Mouse (Mus musculus) kidney, embryonic 15.5 days (tissue): ENCODE data around the gene Babam2. TPM values are rescaled to one million over a fixed set of nuclear protein-coding genes. Genes with fewer than 3 reads are reported as not detected.

Experiments
- ATAC-seq: fragments of 200-750 bp; cut with Nextera tagmentation; replicated peaks from 2 replicates; pipeline ENCODE4 v1.8.0; 2017; ENCODE audit warnings: moderate TSS enrichment; ENCODE audit not compliant: low FRiP score
- H3K27ac ChIP-seq: fragments of 300-500 bp; sonication (generic); 2 replicates; pipeline ENCODE4 v1.5.1; 2015; ENCODE audit warnings: mild to moderate bottlenecking, inconsistent platforms
- H3K27me3 ChIP-seq: fragments of 300-500 bp; sonication (generic); 2 replicates; pipeline ENCODE4 v1.6.1; 2015; ENCODE audit warnings: inconsistent platforms
- H3K36me3 ChIP-seq: fragments of 300-500 bp; sonication (generic); 2 replicates; pipeline ENCODE4 v1.6.1; 2015; ENCODE audit warnings: inconsistent platforms
- H3K4me1 ChIP-seq: fragments of 300-500 bp; sonication (generic); 2 replicates; pipeline ENCODE4 v1.6.1; 2015; ENCODE audit warnings: inconsistent platforms
- H3K4me2 ChIP-seq: fragments of 300-500 bp; sonication (generic); 2 replicates; pipeline ENCODE4 v1.6.1; 2015; ENCODE audit warnings: moderate library complexity, mild to moderate bottlenecking, inconsistent platforms
- H3K4me3 ChIP-seq: fragments of 300-500 bp; sonication (generic); replicated peaks from 2 replicates; pipeline ENCODE4 v1.5.1; 2015; ENCODE audit warnings: mild to moderate bottlenecking, inconsistent platforms
- H3K9ac ChIP-seq: fragments of 300-500 bp; sonication (generic); 2 replicates; pipeline ENCODE4 v1.6.1; 2015; ENCODE audit warnings: mild to moderate bottlenecking, inconsistent platforms
- H3K9me3 ChIP-seq: fragments of 300-500 bp; sonication (generic); replicated peaks from 2 replicates; pipeline ENCODE4 v1.6.1; 2016; ENCODE audit warnings: inconsistent platforms
- WGBS: fragments of 180-500 bp; shearing (Covaris S2); methylation state at CpG from one replicate; pipeline ENCODE4 v1.1.7; 2015; ENCODE audit warnings: mixed read lengths; 5-methylcytosine and 5-hydroxymethylcytosine counted together
- polyA plus RNA-seq: library from polyadenylated mRNA; unstranded; fragments of >200 nt; fragmentation: Nextera tagmentation; extraction: Ambion mirVana; gene quantifications from 2 replicates; pipeline ENCODE4 v1.2.1, GENCODE M21; 2015

Babam2 gene
- polyA plus RNA-seq, 1 experiment from 2014 or later, result 83.2 TPM

DNA sequence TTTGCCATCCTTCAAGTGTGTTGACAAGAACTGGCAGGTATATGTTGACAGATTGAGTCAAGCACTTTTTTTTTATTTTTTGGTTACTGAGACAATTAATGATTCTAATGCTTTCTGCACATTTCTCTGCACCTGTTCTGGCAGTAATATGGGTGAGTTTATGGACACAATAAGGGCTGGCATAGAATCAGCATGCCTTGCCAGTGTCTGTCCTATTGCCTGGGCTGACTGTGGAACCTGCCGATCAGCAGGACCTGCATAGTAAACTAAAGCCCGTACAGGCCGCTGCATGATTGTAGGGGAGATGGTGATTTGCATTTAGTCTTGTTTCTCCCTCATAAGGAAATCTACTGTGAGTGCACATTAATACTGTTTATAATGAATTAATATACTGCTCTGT, 178.0 kb downstream of the Babam2 start:
- ATAC-seq, result no peak
- H3K27me3 ChIP-seq, result no peaks in the 10 kb centered on the region
- no peaks in the 10 kb centered on the region for H3K36me3 ChIP-seq
- 80% methylated on average over 3 of the region's 3 CpGs for WGBS
- H3K4me1 ChIP-seq, result peaks cover 8% of the 10 kb centered on the region; the same call in 1 of the 2 replicates
- H3K4me3 ChIP-seq, result no peak overlapping the region
- H3K9me3 ChIP-seq, result no peaks in the 10 kb centered on the region
- no peak overlapping the region for H3K27ac ChIP-seq
- no peak overlapping the region for H3K9ac ChIP-seq
- H3K4me2 ChIP-seq, result no peak overlapping the region

DNA sequence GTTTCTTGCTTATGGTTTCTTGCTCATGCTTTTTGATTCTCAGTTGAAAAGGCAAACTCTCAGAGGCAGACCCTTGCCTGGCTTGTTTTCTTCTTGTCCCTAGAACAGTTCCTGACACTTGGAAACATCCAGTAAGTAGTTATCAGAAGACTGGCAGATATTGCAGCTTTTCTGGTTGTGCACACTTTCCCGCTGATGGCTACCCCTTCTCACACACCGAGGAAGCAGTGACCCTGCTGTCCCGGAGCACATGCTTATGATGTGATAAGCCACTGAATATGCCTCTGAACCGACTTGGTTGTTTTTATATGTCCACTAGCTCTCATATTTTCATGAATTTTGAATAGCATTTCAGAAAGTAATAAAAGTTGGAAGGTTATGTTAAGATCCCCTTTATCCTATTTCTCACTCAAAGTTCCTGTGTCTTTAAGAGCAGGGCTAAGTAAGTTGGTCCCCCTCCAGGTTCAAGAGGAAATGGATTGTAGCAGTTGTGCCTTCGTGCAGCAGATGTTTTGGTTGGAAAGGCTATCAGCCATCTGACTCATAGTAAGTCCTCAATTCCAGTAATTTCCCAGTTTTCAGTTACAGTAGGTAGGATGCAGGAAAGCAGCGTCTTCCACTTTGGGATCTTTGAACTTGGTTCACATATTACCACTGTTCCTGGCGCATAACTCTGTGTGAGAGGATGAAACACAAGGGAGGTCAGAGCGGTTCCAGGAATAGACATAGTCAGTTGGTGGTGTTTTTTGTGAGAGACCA, 178.9 kb downstream of the Babam2 start:
- 57% methylated on average over 8 of the region's 8 CpGs for WGBS
- no peaks in the 10 kb centered on the region for H3K9me3 ChIP-seq
- H3K4me2 ChIP-seq, result no peak overlapping the region
- peaks cover 8% of the 10 kb centered on the region; the same call in 1 of the 2 replicates for H3K4me1 ChIP-seq
- no peaks in the 10 kb centered on the region for H3K36me3 ChIP-seq
- no peak overlapping the region for H3K4me3 ChIP-seq
- peak overlapping the region; percentile 71 for H3K27ac ChIP-seq
- ATAC-seq, result no peak
- H3K27me3 ChIP-seq, result no peaks in the 10 kb centered on the region
- no peak overlapping the region for H3K9ac ChIP-seq

DNA sequence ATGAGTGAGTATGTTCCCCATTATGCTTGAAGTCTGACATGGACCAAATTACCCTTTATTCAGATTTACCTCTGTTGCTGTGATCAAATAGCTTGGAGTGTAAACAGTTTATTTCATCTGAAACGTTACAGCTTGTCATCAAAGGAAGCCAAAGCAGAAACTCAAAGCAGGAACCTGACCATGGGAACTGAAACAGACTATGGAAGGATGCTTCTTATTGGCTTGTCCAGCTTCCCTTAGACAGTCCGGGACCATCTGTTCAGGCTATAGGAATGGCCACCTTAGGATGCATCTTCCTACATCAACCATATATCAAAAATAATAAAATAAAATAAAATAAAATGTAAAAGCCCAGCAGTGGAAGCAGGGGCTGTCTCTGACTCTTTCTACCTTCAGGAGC, 183.0 kb downstream of the Babam2 start:
- H3K27me3 ChIP-seq, result no peaks in the 10 kb centered on the region
- no peak overlapping the region for H3K4me2 ChIP-seq
- H3K9ac ChIP-seq, result no peak overlapping the region
- H3K9me3 ChIP-seq, result no peaks in the 10 kb centered on the region
- H3K27ac ChIP-seq, result no peak overlapping the region
- no peaks in the 10 kb centered on the region for H3K36me3 ChIP-seq
- ATAC-seq, result no peak
- WGBS, result 66% methylated on average over 2 of the region's 2 CpGs
- no peak overlapping the region for H3K4me3 ChIP-seq
- H3K4me1 ChIP-seq, result peaks cover 8% of the 10 kb centered on the region; the same call in 1 of the 2 replicates

DNA sequence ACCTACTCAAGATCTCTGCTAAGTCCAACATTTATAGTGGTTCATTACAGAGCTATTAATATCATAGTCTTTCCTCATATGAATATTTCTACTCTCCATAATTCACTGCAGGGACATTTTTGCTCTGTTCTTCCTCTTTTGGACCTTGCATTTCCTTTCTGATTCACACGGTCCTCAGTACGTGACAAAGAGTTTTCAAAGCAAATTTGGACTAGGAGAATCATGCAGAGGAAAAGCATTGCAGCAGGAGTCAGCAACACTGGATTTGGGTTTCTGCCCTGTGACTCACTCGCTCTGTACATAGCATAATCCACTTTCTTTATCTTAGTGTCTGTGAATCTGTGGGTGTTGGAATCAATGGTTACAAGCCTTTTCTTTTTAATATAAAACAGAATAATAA, 184.8 kb downstream of the Babam2 start:
- Histone ChIP-seq H3K9ac (no peak overlapping the region), H3K4me1 (no peaks in the 10 kb centered on the region), H3K4me2 (no peak overlapping the region), H3K36me3 (no peaks in the 10 kb centered on the region), H3K27ac (no peak overlapping the region), H3K4me3 (no peak overlapping the region), H3K9me3 (no peaks in the 10 kb centered on the region), H3K27me3 (no peaks in the 10 kb centered on the region)
- ATAC-seq, result no peak
- 83% methylated on average over 3 of the region's 3 CpGs for WGBS

DNA sequence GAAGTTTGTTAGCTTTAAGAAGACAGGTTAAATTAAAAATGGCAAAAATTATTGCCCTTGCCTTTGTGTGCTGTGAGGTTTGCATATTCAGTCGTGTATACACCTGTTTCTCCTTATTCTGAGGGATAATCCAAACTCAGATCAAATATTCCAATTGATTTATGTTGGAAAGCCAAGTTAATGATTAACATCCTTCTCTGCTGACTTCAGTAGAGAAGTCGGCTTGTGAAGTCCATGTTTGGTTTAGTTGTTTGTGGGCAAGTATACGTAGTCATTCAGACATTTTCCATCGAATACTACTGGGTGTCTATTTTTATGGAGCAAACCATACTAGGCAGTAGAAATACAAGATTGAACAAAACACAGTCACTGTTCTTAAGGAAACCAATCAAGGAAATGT, 187.5 kb downstream of the Babam2 start:
- no peaks in the 10 kb centered on the region for H3K9me3 ChIP-seq
- no peak overlapping the region for H3K4me3 ChIP-seq
- H3K4me2 ChIP-seq, result no peak overlapping the region
- no peaks in the 10 kb centered on the region for H3K27me3 ChIP-seq
- no peak overlapping the region for H3K27ac ChIP-seq
- no peak overlapping the region for H3K9ac ChIP-seq
- peaks cover 3% of the 10 kb centered on the region; the same call in 1 of the 2 replicates for H3K4me1 ChIP-seq
- no peak for ATAC-seq
- 61% methylated on average over 4 of the region's 4 CpGs for WGBS
- H3K36me3 ChIP-seq, result no peaks in the 10 kb centered on the region

DNA sequence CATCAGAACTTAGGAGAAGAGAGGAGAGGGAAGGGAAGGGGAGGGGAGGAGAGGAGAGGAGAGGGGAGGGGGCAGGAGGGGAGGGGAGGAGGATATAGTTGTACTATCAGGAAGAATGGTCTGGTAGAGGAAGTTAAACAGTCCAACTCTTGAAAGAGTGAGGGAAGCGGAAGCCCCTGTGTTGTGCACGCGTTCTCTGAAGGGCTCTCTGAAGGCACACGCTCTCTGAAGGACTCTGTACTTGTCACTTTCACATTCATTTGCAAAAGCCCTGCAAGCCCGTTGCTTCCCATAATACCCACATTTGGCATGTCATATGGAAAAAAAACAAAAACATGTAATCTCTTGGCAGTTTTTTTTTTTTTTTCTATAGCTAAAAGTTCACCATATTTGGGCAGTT, 190.1 kb downstream of the Babam2 start:
- WGBS, result 78% methylated on average over 5 of the region's 5 CpGs
- Histone ChIP-seq H3K4me2 (no peak overlapping the region), H3K27ac (no peak overlapping the region)

DNA sequence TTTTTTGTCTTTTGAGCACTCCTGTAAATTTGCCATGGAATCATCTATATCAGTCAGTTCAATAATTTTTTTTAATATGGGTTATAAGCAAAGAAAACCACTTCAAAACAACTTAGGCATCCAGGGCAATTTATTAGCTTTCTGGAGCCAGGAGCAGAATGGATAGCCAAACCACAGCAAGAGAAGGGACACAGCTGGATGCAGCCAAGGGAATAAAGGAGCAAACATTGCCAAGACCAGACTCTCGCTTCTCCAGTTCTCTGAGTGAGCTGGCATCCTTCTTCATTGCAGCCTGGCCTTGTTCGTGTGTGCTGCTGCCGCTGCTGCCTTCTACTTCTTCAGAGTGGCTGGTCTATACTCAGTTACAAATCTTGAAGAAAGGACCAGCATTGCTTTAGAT, 190.9 kb downstream of the Babam2 start:
- H3K4me1 ChIP-seq, result peaks cover 3% of the 10 kb centered on the region; the same call in 1 of the 2 replicates

More for the DNA sequence above, 190.1 kb downstream of the Babam2 start:
- Histone ChIP-seq H3K36me3 (no peaks in the 10 kb centered on the region), H3K27me3 (no peaks in the 10 kb centered on the region), H3K4me1 (peaks cover 3% of the 10 kb centered on the region; the same call in 1 of the 2 replicates), H3K4me3 (no peak overlapping the region), H3K9me3 (no peaks in the 10 kb centered on the region), H3K9ac (no peak overlapping the region)
- ATAC-seq, result no peak

DNA sequence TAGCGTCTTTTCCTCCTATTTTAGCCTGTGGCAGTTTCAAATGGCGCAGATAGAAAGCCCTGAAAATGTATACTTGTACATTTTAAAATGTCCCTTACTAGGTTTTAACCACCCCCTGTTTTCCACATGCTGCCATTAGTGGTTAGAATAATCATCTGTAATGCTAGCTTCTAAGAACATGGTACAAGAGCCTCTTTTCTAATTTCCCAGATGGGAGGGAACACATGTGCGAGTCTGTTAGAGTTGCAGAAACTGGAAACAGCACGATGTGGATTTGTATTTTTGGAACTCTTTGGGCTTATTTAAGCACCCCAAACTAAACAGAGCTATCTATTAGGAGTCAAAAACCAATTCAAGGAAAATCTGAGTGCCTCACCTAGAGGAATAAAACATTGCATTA, 195.1 kb downstream of the Babam2 start:
- Histone ChIP-seq H3K9ac (no peak overlapping the region), H3K27me3 (no peaks in the 10 kb centered on the region), H3K4me3 (no peak overlapping the region), H3K4me2 (no peak overlapping the region), H3K36me3 (no peaks in the 10 kb centered on the region), H3K27ac (no peak overlapping the region), H3K4me1 (peaks cover 3% of the 10 kb centered on the region; the same call in 1 of the 2 replicates), H3K9me3 (no peaks in the 10 kb centered on the region)
- ATAC-seq, result no peak
- 87% methylated on average over 4 of the region's 4 CpGs for WGBS

More for the DNA sequence above, 190.9 kb downstream of the Babam2 start:
- Histone ChIP-seq H3K9me3 (no peaks in the 10 kb centered on the region), H3K4me3 (no peak overlapping the region), H3K36me3 (no peaks in the 10 kb centered on the region), H3K27me3 (no peaks in the 10 kb centered on the region), H3K27ac (peak overlapping the region; percentile 25; the same call in 1 of the 2 replicates), H3K9ac (no peak overlapping the region), H3K4me2 (no peak overlapping the region)
- no peak for ATAC-seq
- 74% methylated on average over 3 of the region's 3 CpGs for WGBS

DNA sequence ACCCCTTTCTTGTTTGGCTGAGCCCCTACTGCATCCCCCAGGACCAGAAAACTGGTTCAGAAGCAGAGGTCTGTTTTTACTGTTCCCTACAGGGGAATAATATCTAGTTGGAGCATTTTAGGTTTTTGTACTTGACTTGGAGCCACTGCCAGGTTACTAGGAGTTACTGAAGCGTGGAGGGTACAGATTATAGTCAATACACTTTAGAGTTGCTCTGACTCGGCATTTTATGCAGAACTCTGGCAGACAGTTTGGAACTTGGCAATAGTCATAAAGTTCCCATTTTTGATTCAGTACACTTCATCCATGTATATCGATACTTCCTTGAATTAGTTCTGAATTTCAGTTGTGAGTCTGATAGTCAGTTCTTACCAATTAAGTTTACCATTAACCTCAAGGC, 202.4 kb downstream of the Babam2 start:
- Histone ChIP-seq H3K9me3 (no peaks in the 10 kb centered on the region), H3K9ac (no peak overlapping the region), H3K4me2 (no peak overlapping the region), H3K27ac (peak overlapping the region; percentile 9; the same call in 1 of the 2 replicates), H3K27me3 (no peaks in the 10 kb centered on the region), H3K4me3 (no peak overlapping the region), H3K36me3 (no peaks in the 10 kb centered on the region), H3K4me1 (0 out of 2 replicates have a peak, but pooled peaks cover 8% of the 10 kb centered on the region)
- WGBS, result 83% methylated on average over 3 of the region's 3 CpGs
- ATAC-seq, result no peak

DNA sequence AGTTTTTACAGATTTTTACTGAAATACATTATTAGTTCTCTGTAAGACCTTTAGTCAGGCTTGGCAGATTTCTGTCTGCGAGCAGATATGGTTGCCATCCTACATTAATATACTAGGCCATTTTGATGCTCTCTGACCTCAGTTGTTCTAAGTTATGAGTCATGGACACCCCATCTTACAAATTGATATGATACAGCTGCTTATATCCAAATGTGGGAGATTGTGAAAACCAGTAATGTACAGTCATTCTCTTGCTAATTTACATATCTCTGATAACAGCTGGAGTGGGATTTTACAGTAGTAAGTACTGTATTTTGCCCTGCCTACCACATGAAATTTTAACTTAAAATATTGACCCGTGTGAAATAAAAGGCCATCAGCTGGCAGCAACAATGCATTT, 204.7 kb downstream of the Babam2 start:
- H3K27ac ChIP-seq, result no peak overlapping the region
- 74% methylated on average over 2 of the region's 2 CpGs for WGBS
- H3K4me1 ChIP-seq, result 0 out of 2 replicates have a peak, but pooled peaks cover 14% of the 10 kb centered on the region
- H3K27me3 ChIP-seq, result no peaks in the 10 kb centered on the region
- H3K4me3 ChIP-seq, result no peak overlapping the region
- ATAC-seq, result no peak
- no peak overlapping the region for H3K4me2 ChIP-seq
- H3K9me3 ChIP-seq, result no peaks in the 10 kb centered on the region
- no peaks in the 10 kb centered on the region for H3K36me3 ChIP-seq
- H3K9ac ChIP-seq, result no peak overlapping the region

DNA sequence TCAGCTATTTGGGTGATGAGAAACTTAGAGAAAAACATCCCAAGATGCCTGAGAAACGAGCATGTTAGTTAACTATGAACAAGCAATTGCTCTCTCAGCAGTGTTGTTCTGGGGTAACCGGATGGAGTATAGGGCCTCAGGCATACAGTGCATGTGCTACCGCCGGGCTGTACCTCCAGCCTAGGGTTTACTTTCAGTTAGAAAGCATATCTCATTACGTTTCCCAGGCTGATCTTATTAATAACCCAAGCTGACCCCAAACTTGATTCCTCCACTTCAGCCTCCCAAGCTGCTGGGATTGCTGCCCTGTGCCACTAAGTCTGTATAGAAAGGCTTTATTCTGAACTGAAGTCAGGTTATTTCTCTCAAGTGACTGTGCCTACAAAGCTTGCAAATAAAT, 205.4 kb downstream of the Babam2 start:
- Histone ChIP-seq H3K4me2 (no peak overlapping the region), H3K9ac (no peak overlapping the region), H3K4me1 (0 out of 2 replicates have a peak, but pooled peaks cover 14% of the 10 kb centered on the region), H3K9me3 (no peaks in the 10 kb centered on the region), H3K4me3 (no peak overlapping the region), H3K36me3 (no peaks in the 10 kb centered on the region), H3K27ac (no peak overlapping the region), H3K27me3 (no peaks in the 10 kb centered on the region)
- ATAC-seq, result no peak
- 51% methylated on average over 5 of the region's 5 CpGs for WGBS

DNA sequence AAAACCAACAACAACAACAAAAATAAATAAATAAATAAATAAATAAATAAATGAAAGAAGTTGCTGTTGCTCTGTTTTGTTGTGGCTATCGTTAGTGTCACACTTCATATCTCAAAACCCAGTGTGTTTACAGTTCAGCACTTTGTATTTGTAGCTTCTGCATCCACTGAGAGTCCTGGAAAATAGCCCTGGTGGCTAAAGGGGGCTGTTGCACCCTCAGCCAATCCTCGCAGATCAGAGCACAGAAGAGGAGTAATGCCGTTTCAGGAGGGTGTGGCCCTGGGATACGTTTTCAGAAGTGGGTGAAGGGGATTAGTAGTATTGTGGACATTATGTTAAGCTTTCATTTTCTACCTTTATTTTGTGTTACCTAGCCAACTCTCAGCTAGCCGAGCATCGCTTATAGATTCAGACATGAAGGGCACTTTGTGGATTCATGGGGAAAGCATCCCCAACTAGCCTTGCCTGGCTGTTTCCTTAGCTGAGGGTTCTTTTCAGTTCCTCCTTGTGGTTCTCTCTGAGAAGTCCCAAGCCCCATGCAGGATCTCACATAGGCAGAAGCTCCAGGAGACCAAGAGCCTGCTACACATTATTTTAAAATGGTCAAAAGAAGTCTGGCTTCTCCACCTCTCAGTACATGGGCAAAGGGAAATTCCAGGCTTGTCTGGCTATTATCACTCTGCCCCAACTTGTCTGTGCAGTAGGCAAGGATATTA, 207.6 kb downstream of the Babam2 start:
- no peak overlapping the region for H3K27ac ChIP-seq
- WGBS, result 70% methylated on average over 6 of the region's 6 CpGs

More for the DNA sequence above, 207.6 kb downstream of the Babam2 start:
- no peak for ATAC-seq
- Histone ChIP-seq H3K36me3 (no peaks in the 10 kb centered on the region), H3K9me3 (no peaks in the 10 kb centered on the region), H3K4me2 (no peak overlapping the region), H3K9ac (no peak overlapping the region), H3K4me3 (no peak overlapping the region), H3K27me3 (no peaks in the 10 kb centered on the region), H3K4me1 (0 out of 2 replicates have a peak, but pooled peaks cover 8% of the 10 kb centered on the region)
